Mouse (Mus musculus) kidney, adult 10 weeks (tissue): ENCODE measurements around the gene Olfr545. TPM values are rescaled to one million over a fixed set of nuclear protein-coding genes. Genes with fewer than 3 reads are reported as not detected.

Source experiments
- polyA plus RNA-seq: library from polyadenylated mRNA; stranded (reverse); fragments of 350-450 nt; fragmentation: Illumina TruSeq; extraction: RNeasy Lipid Tissue Mini Kit (QIAGEN cat#74804); gene quantifications from one replicate; pipeline ENCODE4 v1.2.3, GENCODE M21; 2014; ENCODE audit warnings: low read depth, low replicate concordance

Olfr545 gene
- polyA plus RNA-seq, result not detected

DNA sequence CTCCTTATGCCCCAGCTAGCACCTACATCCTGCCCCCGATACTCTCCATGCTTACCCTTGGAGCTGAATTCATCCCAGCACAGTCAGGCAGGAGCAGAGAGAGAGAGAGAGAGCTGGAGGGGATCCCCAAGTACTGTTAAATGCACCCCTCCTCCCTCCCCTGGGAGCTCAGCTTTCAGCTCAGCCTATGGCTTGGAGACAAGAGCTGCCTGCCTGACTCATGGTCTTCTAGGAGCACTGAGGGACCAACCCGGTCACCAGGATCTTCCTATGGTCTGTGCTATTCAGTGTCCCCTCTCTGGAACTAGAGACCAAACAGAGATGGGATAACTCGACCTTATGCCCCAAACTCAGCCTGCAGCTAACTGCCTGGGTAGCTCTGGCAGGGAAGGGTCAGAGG is at the start of gene Olfr545:
Gene Olfr545 (minus strand): TSS at position 101 of the 400 bp plus-strand sequence.

DNA sequence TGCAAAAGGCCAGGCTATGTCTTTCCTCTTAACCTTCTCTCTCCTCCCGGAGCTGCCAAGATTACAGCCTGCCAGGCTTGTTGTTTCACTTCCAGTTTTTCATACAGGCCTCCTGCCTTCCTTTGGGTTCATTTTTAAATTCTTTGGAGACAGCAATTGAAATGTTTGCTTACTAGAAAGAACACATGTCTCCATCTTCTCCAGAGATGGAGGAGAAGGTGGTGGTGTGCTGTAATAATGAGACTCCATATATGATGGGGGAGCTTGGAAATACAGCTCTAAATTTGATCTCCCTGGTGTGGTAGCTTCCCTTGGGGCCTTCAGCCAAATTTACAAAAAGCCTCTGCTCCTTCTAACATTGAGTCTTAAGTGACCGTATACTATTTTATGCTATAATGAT is 41.2 kb upstream of the Olfr545 start, which contains the start of gene Olfr548-ps1:
Gene Olfr548-ps1 (plus strand): TSS at position 301 of the 400 bp plus-strand sequence.

DNA sequence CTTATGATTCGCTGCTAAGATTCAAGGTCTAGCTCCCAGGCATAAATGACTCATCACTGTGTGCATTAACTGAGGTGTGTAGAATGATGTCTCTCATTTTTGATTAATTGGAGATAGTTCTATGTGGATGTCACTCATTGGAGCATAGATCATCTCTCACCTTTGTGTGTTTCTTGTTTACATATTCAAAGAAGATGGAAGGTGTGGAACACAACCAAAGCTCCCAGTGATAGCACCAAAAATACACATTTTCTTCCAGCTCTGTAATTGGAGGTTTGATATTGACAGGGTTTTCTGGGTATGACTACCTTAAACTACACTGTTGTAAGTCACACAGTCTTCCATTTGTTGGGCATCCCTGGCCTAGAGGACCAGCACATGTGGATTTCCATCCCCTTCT is 35.1 kb upstream of the Olfr545 start, which contains the start of gene Olfr547:
Gene Olfr547 (plus strand): TSS at position 301 of the 400 bp plus-strand sequence.

DNA sequence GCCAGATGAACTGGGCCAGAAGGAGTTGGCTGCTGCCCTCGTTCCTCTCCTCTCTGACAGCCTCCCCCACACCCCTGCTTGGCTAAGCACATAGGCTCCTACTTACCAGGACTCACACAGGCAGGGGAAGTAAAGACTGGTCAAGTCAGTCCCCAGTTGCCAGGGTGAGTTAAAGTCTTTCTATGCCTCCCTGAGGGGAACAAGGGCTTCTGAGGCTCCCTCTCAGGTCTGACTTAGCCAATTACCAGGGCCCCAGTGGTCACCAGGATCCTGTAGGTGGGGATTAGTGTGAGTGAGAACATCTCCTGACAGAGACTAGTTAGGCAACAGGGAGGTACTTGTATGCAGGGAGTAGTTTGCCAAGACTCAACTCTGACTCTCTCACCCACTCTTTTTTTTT is 11.2 kb downstream of the Olfr545 start, which contains the start of gene Olfr544:
Gene Olfr544 (minus strand): TSS at position 153 of the 400 bp plus-strand sequence.

DNA sequence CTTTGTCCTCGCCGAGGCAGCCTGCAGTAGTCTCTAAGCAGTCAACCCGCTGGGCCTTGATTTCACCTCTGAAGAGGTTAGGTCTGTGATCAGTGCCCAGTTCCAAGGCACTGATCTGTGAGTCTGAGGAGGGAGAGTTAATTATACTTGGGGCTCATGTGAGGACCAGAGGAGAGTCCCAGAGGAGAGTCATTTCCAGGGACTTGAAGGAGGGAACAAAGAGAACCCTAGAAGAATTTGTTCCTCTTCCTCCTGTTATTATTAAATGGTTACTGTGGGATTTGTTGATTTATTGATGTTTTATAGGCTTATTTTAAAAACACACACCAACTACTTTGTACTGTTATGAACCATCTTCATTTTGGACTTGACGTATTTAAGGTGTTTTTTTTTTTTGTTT is 17.8 kb downstream of the Olfr545 start, which contains the start of gene Olfr543:
Gene Olfr543 (minus strand): TSS at position 101 of the 400 bp plus-strand sequence.

DNA sequence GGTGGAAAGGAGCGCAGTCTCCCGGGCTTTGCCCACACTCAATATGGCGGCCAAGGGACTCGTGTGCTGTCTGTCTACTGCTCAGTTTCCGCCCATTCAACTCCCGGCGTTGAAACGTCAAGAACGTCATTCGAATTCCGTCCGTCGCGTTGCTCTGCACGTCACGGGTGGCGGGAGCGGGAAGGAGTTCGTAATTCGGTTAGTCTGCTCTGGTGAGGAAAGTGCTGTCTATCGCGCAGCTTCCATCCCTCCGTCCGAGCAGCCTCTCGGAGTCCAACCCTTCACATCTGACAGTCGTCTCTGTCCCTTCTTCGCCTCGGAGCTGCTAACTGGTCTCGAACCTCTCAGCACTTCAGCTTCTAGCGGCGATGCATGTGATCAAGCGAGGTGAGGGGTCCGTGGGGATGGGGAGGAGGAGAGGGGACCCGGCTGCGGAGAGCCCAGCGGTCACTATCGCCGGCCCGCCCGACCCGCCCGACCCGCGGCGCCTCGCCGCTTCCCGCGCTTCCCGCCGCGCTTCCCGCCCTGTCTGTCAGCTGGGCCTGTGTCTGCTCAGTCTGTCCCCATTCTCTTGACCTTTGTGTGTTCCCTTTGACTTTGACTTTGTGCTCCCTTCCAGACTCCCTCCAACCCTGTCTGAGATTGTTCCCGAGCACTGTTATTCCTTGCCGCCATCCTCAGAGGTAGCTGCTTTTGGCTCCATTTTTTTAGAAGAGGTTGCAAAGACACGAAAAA is 57.5 kb downstream of the Olfr545 start, which contains the start of gene Rrm1:
Gene Rrm1 (plus strand): TSS at position 39 of the 735 bp plus-strand sequence.

Other genes with a start within 250 kb of the Olfr545 start
- gene Rhog, start 243.5 kb downstream of the Olfr545 start, polyA plus RNA-seq, result 1.2 TPM
- gene Stim1, start 231.8 kb downstream of the Olfr545 start, polyA plus RNA-seq, result 5.1 TPM
- gene Rrm1, start 57.9 kb downstream of the Olfr545 start, polyA plus RNA-seq, result 22.6 TPM
- gene Olfr543, start 17.9 kb downstream of the Olfr545 start, polyA plus RNA-seq, result not detected
- not detected for gene Olfr544, start 11.3 kb downstream of the Olfr545 start, polyA plus RNA-seq
- gene Olfr547, start 35.2 kb upstream of the Olfr545 start, polyA plus RNA-seq, result not detected
- gene Olfr548-ps1, start 41.3 kb upstream of the Olfr545 start, polyA plus RNA-seq, result not detected
- gene Olfr549, start 50.3 kb upstream of the Olfr545 start, polyA plus RNA-seq, result not detected
- 8.2 TPM for gene Trim21, start 65.9 kb upstream of the Olfr545 start, polyA plus RNA-seq
- not detected for gene Olfr550, start 71.9 kb upstream of the Olfr545 start, polyA plus RNA-seq
- gene Olfr551, start 92.3 kb upstream of the Olfr545 start, polyA plus RNA-seq, result not detected
- gene Olfr552, start 98.2 kb upstream of the Olfr545 start, polyA plus RNA-seq, result not detected
- gene Olfr553, start 118.6 kb upstream of the Olfr545 start, polyA plus RNA-seq, result not detected
- gene Olfr554, start 138.9 kb upstream of the Olfr545 start, polyA plus RNA-seq, result not detected
- gene Olfr555, start 159.2 kb upstream of the Olfr545 start, polyA plus RNA-seq, result not detected
- gene Olfr556, start 165.3 kb upstream of the Olfr545 start, polyA plus RNA-seq, result not detected
- 5.0 TPM for gene Trim68, start 187.8 kb upstream of the Olfr545 start, polyA plus RNA-seq
- gene Olfr557, start 196.3 kb upstream of the Olfr545 start, polyA plus RNA-seq, result not detected
- gene Olfr558, start 202.6 kb upstream of the Olfr545 start, polyA plus RNA-seq, result 5.7 TPM
- not detected for gene Olfr33, start 219.5 kb upstream of the Olfr545 start, polyA plus RNA-seq
- not detected for gene Olfr559, start 227.9 kb upstream of the Olfr545 start, polyA plus RNA-seq